Mouse (Mus musculus) left cerebral cortex, postnatal 25 days (tissue): ENCODE data around the gene Snx32. TPM values are rescaled to one million over a fixed set of nuclear protein-coding genes. Genes with fewer than 3 reads are reported as not detected.

Source experiments
- DNase-seq, 2 experiments: peaks; one replicate each; pipeline ENCODE4 v3.0.0; 2022; ENCODE audit warnings: low spot score in 2 of 2, mixed read lengths in 1 of 2
- intact Hi-C: fragments of 180-260 bp; cut with DNase I; formaldehyde crosslinking; loops from one replicate; pipeline ENCODE4 v1.15.1; 2025
- total RNA-seq, 2 experiments: library from RNA; stranded (reverse); gene quantifications; 2 replicates each; pipeline ENCODE4 v1.2.3; 2021

Snx32 gene
- total RNA-seq, 2 experiments from 2014 or later, result 80.4 to 81.0 TPM

DNA sequence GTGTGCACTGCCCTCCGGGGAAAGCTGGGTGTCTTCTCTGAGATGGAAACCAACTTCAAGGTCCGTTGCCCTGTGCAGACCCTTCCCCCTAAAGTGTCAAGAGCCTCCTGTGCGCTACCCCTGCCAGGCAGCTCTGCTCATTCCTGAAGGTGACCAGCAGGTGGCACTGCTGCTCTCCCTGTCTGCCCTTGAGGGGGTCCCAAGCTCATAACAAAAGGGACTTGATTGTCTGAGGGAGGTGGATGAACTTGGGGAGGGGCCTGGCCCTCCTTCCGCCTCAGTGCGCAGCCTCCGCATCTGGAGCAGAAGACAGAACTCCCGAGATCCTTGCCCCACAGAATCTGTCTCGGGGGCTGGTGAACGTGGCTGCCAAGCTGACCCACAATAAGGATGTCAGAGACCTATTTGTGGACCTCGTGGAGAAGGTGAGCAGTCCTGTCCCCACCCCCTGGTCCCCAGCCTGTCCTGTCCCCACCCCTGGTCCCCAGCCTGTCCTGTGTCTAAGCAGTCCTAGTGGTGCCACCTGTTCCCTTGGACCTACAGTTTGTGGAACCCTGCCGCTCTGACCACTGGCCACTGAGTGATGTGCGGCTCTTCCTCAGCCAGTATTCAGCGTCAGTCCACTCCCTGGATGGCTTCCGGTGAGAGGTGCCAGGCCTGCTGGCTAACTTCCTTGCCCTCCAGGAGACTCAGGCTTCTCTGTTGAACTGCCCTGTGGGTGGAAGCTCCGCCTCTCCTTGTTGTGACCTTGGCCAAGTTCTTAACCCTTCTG is 46.4 kb downstream of the Snx32 start:
- intact Hi-C loops, result loop anchor here (2.0 kb wide), 1 partner anchor 105 kb away; the partner anchor contains the start of gene Ap5b1

DNA sequence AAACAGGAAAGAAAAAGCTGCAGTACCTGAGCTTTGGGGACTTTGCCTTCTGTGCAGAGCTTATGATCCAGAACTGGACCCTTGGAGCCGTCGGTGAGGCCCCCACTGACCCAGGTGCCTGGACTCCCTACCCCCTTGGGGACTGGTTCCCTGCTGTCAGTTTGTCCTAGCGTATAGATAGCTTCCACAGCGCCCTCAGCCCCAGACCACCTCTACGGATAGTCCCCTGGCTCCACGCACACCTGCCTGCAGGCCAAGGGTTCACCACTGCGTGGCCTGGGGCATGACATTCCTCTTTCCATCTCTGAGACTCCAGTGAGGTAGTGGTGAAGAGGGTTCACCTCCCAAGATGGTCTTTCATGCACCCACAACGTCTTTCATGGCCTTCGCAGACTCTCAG is 47.1 kb downstream of the Snx32 start:
- DNase-seq, result no peak
- intact Hi-C loops, result loop anchor here (2.0 kb wide), 1 partner anchor 106 kb away; the partner anchor contains the start of gene Ap5b1

More for the DNA sequence above, 46.4 kb downstream of the Snx32 start:
- peak in 1 of 2 experiments; percentile 57 for DNase-seq

DNA sequence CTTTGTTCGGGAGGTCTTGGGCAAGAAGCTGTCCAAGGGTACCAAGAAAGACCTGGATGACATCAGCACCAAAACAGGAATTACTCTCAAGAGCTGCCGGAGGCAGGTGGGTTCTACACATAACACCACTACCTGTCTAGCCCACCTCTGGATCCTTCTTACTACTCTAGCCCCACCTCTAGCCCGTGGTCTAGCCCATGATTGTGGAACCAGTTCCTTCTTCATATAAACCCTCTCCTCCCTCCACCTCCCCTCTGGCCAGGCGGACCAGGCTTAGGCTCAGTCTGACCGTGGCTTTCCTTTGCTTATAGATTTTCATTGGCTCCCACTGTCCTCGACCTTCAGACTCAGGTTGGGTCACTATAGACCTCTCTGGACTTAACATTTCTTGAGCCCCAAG is 48.9 kb downstream of the Snx32 start:
- intact Hi-C loops, result no loop called here
- DNase-seq, result no peak

DNA sequence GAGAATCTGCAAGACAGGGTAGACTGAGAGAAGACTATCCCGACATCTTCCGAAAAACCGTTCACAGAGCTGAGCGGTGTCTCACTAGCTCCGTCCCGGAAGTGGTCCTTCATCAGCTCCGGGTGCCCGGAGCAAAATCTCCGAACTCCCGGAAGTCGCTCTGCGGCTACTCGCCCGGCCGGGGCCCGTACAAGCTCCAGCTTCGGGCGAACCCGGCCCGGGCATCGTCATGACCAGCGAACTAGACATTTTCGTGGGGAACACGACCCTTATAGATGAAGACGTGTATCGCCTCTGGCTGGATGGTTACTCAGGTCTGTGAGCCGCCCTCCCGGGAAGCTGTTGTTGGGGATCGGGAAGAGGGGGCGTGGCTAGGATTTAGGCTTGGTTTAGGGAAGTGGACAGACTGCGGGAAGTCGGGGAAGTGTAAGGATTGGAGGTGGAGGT is 49.9 kb downstream of the Snx32 start, which contains the start of gene Fibp:
Fibp (plus strand) TSS at position 151 of the 447 bp plus-strand sequence.
- intact Hi-C loops, result loop anchor here (1.0 kb wide), 1 partner anchor 30 kb away; the partner anchor contains the start of gene Cfl1
- DNase-seq, result peak; percentile 87 to 91

DNA sequence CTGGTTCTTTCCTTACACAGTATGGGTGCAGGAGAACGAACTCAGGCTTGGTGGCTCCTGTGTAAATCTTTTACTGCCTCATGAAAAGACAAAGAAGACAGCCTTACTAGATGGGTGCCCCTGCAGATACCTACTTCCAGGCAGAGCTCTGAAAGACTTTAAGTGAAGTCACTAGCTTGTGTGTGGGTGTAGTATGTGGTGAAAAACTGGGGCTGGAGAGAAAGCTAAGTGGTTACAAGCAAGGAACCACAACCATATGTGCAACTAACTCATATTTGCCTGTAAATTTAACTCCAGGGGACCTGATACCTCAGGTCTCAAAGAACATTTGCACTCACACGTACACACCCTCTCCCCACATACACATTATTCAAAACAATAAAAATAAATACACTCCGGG is 50.4 kb downstream of the Snx32 start:
- DNase-seq, result peak in 1 of 2 experiments; percentile 67
- intact Hi-C loops, result loop anchor here (1.0 kb wide), 1 partner anchor 30 kb away; the partner anchor contains the start of gene Cfl1

DNA sequence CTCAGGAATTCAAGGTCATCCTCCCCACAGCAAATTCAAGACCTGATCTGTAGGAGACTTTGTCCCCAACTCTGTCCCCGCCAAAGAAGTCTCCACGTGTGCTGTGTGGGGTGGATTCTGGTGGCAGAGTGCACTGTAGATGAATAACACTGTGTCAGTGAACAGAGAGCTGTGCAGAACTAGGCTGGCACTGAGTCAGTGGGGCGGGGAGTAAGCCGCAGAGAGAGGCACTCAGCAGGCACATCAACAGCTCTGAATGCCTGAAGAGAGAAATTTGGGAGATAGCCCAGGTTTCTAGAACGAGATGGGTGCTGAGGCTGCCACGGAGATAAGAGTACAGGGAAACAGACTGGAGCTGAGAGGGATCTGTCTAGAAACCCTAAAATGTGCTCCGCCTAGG is 51.3 kb downstream of the Snx32 start:
- intact Hi-C loops, result no loop called here
- DNase-seq, result peak in 1 of 2 experiments; percentile 84

DNA sequence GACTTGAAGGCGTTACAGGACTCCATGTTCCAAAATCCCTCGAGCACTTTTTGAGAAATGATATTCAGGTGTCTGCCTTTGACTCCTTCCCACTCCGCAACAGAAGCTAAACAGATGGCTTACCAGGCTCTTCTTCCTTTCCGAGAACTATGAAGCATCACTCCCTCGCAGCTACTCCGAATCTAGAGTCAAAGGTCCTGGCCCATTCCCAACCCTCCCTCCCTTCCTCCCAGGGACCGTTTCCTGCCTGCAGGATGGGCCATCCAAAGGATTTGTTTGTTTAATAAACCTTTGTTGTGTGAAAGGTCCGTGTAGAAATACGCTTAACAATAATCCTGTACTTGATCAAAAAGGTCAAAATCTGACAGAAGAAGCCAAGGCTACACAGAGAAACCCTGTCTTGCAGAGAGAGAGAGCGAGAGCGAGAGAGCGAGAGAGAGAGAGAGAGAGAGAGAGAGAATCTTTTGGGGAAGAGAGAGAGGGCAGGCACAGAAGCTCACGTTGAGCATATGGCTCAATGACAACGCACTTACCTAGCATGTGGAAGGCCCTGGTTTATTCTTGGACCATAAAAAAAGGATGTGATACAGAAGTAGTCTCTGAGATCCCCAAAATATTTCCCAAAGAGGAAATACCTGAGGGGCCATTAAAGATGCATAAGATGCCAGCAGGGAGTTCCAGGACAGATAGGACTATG is 52.4 kb downstream of the Snx32 start, which contains the start of gene Ccdc85b:
Ccdc85b (minus strand) TSS at position 149 of the 697 bp plus-strand sequence.
- intact Hi-C loops, result loop anchor here (1.0 kb wide), 2 partner anchors 33 kb away; partner anchors contain the start of gene AI837181
- no peak for DNase-seq

DNA sequence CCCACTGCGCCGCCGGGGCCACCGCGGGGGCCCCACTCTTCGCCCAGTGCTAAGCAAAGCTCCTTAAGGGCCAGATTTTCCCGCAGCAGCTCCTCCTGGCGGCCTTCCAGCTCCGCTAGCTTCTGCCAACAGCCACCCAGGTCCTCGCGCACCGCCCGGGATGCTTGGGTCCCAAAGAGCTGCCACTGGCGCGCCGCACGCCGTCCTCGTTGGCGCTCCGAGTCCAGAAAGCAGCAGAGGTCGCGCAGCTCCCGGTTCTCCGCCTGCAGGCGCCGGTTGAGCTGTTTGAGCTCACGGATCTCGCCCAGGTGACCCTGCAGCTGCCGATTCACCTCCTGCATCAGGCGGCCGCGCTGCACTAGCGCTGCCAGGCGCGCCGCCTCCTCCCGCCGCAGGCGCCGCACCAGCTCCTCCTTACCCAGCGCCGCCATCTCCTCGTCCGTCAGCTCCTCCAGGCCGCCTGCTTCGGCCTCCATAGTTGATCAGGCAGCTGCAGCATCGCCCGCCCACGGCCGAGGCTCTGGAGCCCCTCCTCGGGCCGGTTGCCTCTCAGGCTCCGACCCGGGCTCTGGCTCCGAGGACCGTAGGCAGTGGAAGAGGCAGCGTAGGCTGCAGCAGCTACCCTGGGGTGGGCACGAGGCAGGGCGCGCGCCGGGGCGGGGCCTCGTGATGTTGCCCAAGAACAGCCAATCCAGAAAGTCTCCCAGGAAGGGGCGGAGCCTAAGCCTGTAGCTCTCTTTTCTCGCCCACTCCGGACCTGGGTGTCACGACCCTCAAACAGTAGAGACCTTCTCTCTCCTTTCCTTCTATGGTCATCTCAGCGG is 53.2 kb downstream of the Snx32 start:
- intact Hi-C loops, result loop anchor here (1.0 kb wide), 2 partner anchors 32 to 34 kb away; partner anchors contain the start of gene AI837181

DNA sequence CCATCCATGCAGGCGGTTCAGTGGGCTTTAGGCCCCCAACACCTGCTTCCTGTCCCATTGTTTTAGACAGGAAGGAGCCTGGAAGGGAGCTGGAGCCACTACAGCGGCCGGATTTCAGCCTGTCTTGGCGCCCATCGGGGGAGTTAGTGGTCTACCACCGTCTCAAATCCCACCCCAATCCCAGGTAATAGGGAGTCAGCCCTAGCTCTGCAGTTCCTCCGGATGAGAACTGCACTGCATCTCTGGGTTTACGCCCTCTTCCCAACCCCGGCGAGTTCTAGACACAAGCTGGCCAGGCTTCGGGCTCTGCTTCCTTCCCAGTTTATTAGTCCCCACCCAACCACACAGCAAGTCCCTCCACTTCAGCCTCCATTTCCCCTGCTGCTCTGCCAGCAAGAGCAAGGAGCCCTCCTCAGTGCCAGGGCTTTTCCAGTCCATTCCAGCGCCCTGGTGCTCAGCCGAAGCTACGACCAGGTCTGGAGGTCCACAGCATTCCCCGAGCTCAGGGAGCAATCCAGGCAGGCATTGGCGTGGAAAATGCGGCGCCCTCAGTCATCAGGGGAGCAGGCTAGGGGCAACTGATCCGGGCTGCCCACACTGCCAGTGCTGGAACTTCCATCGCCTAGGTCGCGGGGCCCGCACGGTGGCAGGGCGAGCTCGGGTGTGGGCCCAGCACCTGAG is 54.0 kb downstream of the Snx32 start:
- intact Hi-C loops, result no loop called here
- no peak for DNase-seq

More for the DNA sequence above, 53.2 kb downstream of the Snx32 start:
- DNase-seq, result peak; percentile 97 to 98

DNA sequence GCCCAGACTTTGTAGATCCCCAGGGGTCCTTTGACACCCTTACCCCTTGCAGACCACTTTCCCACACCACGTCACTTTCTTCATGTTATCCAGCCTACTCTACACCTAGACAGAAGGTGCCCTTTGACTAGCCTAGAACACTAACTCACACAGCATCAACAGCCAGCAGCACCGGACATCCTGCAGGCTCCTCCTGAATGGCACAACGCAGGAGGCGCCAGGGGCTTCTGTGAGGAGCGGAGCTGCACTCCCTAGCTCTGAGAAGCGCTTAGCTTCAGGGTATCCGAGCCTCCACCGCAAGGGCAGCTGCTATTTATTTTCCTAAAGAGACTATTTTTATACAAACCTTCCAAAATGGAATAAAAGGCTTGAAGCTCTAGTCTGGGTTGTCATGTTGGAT is 54.8 kb downstream of the Snx32 start:
- no peak for DNase-seq
- intact Hi-C loops, result no loop called here

DNA sequence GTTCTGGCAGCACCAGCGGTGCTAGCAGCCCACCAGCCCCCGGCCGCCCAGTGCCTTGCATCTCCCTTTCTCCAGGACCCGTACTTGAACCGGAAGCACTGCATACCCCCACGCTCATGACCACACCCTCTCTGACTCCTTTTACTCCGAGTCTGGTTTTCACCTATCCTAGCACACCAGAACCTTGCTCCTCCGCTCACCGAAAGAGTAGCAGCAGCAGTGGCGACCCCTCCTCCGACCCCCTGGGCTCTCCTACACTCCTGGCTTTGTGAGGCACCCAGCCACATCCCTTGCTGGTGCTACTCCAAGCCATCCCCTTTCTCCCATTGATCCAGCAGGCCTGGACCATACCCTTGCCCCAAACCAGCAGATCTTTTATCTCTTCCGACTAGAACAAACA is 55.3 kb downstream of the Snx32 start:
- DNase-seq, result no peak
- intact Hi-C loops, result no loop called here

DNA sequence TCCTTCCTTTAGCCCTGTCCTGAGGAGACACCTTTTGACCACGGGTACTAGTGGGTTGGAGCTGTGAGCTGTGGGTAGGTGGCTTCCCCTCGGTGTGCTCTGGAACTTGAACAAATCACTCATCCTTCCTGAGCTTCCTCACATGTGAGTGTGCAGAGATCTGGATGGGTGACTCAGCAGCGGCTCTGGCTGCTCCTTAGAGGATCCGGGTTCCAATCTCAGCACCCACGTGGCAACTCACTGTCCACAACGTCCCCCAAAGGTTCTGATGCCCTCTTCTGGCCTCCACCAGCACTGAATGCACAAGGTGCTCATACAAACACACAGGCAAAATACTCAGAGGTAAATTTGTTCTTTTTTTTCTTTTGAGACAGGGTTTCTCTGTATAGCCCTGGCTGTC is 58.6 kb downstream of the Snx32 start:
- peak in 1 of 2 experiments; percentile 1 for DNase-seq
- intact Hi-C loops, result no loop called here

DNA sequence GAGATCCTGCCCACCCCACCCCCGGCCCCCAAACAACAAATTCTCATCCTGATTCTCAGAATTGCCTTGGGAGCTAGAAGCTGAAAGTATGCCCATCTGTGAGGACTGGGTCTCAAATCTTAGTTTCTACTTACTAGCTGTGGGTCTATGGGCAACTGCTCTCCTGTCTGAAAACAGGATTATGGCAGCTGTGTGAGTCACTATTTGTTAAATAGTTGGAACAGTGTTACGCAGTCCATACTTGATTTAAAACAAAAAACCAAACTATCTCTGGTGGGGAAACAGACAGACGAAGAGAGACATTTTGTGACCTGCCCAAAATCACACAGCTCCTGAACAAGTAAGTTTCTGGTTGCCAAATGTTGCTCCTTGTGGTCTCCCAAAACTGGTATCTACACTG is 60.7 kb downstream of the Snx32 start:
- no peak for DNase-seq
- intact Hi-C loops, result no loop called here

DNA sequence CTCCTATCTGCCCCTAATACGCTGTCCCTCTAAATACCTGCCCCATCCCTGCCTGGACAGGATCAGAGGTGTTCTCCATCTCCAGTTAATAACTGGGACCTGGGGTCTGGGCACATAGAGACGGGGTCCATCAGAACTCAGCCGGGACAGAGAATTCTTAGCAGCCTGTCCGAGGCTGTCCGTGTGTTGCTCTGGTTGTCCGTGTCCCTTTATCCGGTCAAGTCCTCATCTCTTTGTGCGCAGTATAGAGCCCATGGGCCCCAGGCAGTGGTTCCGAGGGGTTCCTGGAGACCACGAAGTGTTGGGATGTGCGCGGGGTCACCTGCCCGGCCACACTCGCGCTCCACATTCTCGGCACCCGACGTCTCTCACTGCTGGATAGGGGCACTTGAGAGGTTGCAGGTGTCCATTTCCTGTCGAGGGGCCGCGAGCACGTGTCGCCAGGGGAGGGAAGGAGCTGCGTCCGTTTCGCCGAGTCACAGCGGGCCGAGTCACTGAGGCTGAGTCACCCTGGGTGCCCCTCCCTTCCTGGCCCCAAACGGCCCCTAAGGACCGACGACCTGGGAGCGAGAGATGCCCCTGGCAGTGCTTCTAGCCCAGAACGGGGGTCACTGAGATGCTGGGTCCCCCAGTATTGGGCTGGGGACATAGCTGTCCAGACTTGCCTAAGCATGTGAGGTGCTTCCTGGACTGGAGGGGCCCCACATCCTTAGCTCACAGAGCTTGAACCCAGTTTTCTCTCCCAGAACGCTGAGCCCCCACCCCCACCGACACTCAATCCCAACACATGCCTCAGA is 61.8 kb downstream of the Snx32 start:
- no peak for DNase-seq
- intact Hi-C loops, result no loop called here

DNA sequence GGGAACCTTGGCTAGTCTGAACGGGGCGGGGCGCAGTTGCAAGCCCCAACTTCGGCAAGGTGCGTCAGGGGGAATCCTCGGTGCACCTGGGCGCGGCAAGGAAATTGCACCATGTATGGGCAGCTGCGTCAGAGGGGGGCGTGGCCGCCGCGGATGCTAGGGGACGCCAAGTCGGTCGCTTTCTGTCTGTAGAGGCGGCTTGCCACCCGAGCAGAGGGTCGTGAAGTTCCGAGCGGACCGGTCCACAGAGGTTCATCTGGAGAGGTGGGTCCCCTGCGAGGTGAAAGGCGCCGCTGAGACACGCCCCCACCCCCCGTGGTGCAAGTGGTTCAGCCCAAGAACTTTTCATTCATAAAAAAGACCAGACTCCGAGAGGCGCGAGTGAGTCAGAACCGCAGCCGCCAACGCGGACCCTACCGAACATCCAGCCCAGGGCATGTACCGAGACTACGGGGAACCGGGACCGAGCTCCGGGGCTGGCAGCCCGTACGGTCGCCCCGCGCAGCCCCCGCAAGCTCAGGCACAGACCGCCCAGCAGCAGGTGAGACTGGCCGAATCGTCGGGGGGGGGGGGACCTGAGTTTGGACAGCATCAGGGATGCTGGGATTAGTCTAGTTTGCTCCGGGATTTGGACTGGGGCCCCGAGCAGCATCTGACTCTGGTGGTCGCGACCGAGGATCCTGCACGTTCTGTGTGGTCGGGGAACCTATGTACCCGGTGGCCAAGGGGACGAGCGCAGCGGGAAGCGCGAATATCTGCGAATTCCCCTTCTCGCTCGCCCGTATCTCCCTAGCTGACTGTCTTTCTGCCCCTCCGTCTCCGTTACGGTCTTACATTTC is 62.6 kb downstream of the Snx32 start, which contains the start of gene Fosl1:
Fosl1 (plus strand) TSS at position 33 of the 839 bp plus-strand sequence.
- DNase-seq, result peak; percentile 67 to 78
- intact Hi-C loops, result no loop called here

DNA sequence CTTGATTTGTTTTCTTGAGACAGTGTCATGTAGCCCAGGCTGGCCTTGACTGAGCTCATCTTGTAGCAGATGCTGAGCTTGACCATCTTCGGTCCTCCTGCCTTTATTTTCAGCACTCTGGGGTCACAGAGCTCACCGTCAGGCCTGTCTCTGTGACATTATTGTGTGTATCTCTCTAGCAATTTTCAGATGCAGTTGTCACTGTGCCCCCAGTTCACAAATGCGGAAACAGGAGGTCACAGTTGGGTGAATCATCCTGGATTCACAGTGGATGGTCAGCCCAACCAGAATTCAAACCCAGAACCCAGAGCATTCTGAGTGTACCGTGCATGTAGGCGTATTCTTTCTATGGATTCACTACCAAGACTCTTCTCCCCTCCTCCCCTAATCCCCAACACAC is 64.6 kb downstream of the Snx32 start:
- no peak for DNase-seq
- intact Hi-C loops, result no loop called here

DNA sequence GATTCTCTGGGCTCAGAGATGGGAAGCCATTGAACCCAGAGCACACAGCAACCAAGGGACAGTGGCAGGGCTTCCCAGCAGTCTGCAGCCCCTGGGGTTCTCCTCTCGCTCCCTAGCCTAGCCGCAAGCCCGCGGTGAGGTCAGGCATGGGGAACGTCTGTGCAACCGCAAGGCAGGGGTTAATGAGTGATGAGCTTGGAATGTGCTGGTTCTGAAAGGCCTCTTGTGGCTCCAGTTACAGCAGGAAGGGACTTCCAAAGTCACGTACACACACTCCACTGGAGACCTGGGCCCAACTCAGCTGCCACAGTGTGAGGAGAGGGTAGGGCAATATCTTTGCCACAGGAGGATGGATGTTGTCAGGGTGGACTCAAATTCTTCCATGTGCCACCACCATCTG is 65.4 kb downstream of the Snx32 start:
- intact Hi-C loops, result no loop called here
- no peak for DNase-seq
